ENCODE assay signal across 25 mouse cellular contexts in the genomic region with DNA sequence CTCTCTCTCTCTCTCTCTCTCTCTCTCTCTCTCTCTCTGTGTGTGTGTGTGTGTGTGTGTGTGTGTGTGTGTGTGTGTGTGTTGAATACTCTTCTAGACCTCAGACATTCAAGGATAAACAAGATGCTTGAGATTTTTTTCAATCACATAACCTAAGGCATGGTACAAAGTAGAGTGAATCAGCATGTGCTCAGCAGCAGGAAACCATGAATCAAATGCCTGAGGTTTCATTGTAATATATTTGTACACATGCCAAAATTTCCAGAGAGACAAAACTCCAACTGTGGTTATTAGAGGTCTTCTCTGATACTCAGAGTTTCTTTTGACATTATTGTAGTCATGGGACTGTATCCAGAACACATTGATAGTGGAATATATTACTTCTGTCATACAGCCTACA.
"Had no signal": no experiment of that assay in that cellular context is flagged by ENCODE, and none has a peak within 500 bp of the region (broad histone marks: within the 10 kb centered on the region; RNA-seq: fewer than 3 reads in every experiment).

No protein-coding gene starts in this region.

- H3K4me1 ChIP-seq: heart, embryonic 13.5 days; heart, embryonic 15.5 days; limb, embryonic 13.5 days; limb, embryonic 15.5 days; liver, embryonic 12.5 days had no signal

- H3K27ac ChIP-seq: gastrocnemius, adult 2 months; heart, embryonic 13.5 days; heart, embryonic 15.5 days; hindbrain, embryonic 14.5 days; limb, embryonic 13.5 days; limb, embryonic 15.5 days; liver, embryonic 12.5 days; liver, embryonic 14.5 days had no signal

- H3K27me3 ChIP-seq: heart, embryonic 13.5 days; heart, embryonic 15.5 days; limb, embryonic 13.5 days; limb, embryonic 15.5 days; liver, embryonic 12.5 days had no signal

- DNase-seq: gastrocnemius, adult 2 months; gastrocnemius, postnatal 10 days; gastrocnemius, postnatal 25 days; heart, adult 18-20 months; heart, postnatal 14 days; heart, postnatal 36 days; kidney, adult 11 months; kidney, adult 2 months; kidney, adult 9 months; kidney, postnatal 14 days; kidney, postnatal 36 days; layer of hippocampus, adult 9-11 months; layer of hippocampus, postnatal 36 days; left cerebral cortex, postnatal 4 days had no signal

- H3K9me3 ChIP-seq: heart, embryonic 15.5 days; limb, embryonic 13.5 days; limb, embryonic 15.5 days; liver, embryonic 12.5 days had no signal

- H3K9ac ChIP-seq: heart, embryonic 13.5 days; heart, embryonic 15.5 days; hindbrain, embryonic 14.5 days; limb, embryonic 13.5 days; limb, embryonic 15.5 days; liver, embryonic 12.5 days; liver, embryonic 14.5 days had no signal

- H3K36me3 ChIP-seq: heart, embryonic 13.5 days; heart, embryonic 15.5 days; limb, embryonic 13.5 days; limb, embryonic 15.5 days; liver, embryonic 12.5 days had no signal

- H3K4me2 ChIP-seq: heart, embryonic 11.5 days; heart, embryonic 13.5 days; heart, embryonic 15.5 days; hindbrain, embryonic 14.5 days; limb, embryonic 13.5 days; limb, embryonic 15.5 days; liver, embryonic 12.5 days had no signal

- H3K4me3 ChIP-seq: gastrocnemius, adult 2 months; heart, embryonic 13.5 days; heart, embryonic 15.5 days; limb, embryonic 13.5 days; limb, embryonic 15.5 days; liver, embryonic 12.5 days had no signal

- ATAC-seq: hindbrain, embryonic 16.5 days; inflammation-experienced regulatory T-cells, adult 6 months; intestine, embryonic 16.5 days; liver, embryonic 12.5 days had no signal
